Mouse (Mus musculus) cerebellum, adult 2 months (tissue): Measurements from ENCODE around the gene Aplp1.

ENCODE experiments used
- CTCF ChIP-seq: fragments of 200-500 bp; IDR thresholded peaks from 2 replicates; pipeline ENCODE4 v1.5.1; 2011; ENCODE audit warnings: low read depth, mild to moderate bottlenecking, control low read depth, low read length, moderate library complexity, borderline replicate concordance; ENCODE audit not compliant: insufficient read depth
- POLR2A ChIP-seq: fragments of 200-500 bp; IDR thresholded peaks from 2 replicates; pipeline ENCODE4 v1.6.1; 2011; ENCODE audit warnings: low read length, control low read depth, borderline replicate concordance; ENCODE audit not compliant: insufficient read depth

GRCm38 (mm10) chr7:30392746-30393520, 52.4 kb downstream of the Aplp1 start:
- TF ChIP-seq POLR2A = no peak
- TF ChIP-seq CTCF = no peak
